Mouse (Mus musculus): ENCODE results near the gene Lhx4.

The Lhx4 gene

GRCm38 (mm10) chr1:155751484-155752255 lies at the start of gene Lhx4:
Lhx4 (minus strand) TSS chr1:155751684.
- in situ Hi-C loops (cut with MboI, MseI): no loop called here

GRCm38 (mm10) chr1:155798000-155798399 lies 46.5 kb upstream of the Lhx4 start:
- in situ Hi-C loops (cut with MboI, MseI): no loop called here

DNA sequence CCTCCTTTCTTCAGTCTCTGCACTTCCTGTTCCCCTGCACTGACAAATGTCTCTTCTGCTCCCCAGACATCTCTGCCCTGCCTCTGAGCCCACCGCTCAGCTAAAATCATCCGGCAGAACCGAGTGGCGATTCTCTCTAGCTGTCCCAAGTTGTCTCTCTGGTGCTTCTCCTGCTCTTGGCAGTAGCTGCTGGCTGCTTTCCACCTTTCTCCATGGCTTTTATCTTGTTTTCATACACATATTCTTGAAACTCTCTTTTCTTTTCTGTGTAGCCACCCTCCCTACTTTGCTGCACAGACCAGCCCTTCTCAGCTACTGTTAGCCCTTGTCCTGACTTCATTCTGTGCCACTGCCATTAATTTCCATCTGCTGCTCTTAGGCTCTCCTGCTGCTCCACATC lies 45.9 kb upstream of the Lhx4 start:
- in situ Hi-C loops (cut with MboI, MseI): no loop called here

DNA sequence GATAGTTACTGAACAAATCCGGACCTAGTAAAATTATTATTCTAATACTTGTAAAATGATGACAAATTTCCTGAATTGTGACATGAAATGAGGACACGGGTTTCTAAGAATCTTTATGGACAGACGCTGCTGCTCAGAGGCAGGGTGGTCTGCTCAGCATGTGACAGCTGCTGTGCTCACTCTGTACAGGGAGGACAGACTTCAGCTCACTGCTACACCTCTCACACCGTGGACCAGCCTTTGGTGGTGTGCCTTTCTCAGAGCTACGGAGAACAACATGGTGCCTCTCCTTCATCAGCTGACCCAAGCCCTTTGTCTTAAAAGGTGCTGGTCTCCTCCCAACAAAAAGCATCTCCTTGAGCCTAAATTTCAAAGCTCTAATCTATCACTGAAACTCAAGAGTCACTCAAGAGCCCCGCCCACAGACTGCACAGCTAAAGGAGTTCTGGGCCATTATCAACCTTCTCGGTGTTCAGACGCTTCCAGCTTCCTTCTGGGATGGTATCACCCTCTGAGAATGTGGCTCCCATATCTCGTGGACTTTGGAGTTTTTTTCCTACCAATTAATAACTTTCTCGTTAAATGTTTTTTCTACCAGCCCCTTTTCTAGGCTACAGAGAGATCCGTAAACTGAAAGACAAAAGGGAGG lies 45.4 kb upstream of the Lhx4 start:
- in situ Hi-C loops (cut with MboI, MseI): no loop called here

GRCm38 (mm10) chr1:155795791-155796233 lies 44.3 kb upstream of the Lhx4 start:
- in situ Hi-C loops (cut with MboI, MseI): no loop called here

GRCm38 (mm10) chr1:155794855-155795254 lies 43.4 kb upstream of the Lhx4 start:
- in situ Hi-C loops (cut with MboI, MseI): no loop called here

- in situ Hi-C loops (cut with MboI, MseI): no loop called here
Observed at GRCm38 (mm10) chr1:155791919-155792318, 40.4 kb upstream of the Lhx4 start.

DNA sequence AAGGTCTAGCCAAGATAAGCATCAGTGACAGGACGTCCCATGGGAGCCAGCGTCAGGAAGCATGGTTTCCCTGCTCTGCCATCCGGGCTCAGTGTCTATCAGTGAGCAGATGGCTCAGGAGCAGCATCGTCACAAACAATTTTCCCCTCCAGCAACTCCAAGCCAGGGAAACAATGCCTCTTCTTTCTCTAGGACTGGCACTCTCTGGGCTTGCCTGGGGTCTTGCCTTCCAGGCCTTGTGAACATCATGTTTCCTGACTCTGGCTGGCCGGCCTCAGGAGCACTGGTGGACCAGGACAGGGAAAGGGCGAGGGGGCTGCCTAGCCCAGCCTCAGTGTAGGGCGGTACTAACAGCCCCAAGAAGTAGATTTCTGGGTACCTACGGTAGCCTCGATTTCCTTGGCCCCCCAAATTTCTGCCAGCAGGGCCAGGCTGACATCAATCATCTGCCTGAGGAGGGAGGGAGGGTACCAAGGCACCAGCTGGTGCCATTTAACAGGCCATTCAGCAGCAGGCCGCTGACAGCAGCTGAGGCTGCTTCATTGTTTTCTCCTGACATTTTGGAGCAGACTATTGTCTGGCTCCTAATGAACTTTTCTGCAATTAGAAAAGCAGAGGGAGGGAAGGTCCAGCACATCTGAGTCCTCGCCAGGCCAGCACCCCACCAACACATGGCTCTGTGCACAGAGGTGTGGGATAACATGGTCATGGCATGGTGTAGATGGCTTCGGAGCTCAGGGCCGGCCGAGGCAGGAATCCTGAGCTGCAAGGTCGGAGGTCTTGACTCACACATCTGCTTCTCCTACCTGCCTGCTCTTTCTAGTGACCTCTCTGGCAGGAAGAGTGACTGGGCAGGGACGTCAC lies 38.9 kb upstream of the Lhx4 start:
- in situ Hi-C loops (cut with MboI, MseI): no loop called here

DNA sequence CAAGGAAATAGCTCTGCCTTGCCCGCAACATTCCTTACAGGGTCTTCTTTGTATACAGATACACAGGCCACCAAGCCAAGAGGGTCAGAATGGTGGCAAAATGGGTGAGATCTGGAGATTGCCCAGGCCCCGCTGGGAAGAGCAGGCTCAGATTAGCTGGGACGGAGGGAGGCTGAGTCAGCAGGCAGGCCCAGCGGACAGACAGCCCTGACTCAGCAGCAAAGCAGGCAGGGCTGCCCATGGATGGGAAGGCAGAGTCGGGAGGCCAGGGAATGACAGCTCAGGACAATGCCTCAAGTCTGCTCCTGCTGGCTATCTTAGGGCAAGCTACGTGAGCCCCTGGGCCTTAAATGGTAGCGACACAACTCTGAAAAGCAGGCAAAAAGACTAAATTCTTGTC lies 34.4 kb upstream of the Lhx4 start:
- in situ Hi-C loops (cut with MboI, MseI): loop anchor here (10.0 kb wide), 1 partner anchor 221 kb away; no protein-coding TSS in a partner anchor

DNA sequence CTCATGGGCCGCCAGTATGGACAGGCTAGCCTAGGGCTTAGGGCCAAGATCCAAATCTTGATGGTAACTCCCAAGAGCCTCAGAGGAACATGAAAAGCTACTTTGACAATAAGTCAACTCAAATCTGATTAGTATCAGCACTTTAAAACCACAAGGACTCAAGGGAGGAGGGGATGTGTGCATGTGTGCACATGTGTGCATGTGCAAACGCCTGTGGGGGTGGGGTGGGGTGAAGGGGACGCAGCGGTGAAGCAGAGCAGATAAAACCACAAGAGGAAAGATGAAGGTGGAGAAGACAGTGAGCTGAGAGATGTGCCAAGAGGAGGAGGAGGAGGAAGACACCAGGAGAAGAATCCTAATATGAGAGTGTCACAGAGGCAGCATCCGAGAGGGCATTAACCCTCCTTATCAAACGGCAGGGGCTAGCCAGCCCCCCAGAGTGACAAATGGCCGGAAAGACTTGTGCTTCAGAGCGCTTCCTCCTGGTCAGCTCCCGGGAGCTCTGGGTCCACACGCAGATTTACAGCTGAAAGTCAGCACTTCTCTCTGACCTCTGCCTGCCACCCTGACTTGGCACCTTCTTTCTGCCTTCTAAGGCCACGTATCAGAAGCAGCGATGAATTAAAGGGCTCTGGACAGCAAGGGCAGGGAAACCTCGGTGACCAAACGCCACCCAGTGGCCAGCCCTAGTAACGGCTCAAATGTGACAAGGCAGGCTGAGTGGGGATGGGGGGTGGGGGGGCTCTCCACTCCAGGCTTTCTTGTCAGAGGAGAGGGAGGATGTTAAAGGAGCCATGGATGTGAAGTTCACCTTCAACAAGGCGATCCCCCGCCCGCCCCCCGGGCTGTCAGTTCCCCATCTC lies 33.1 kb upstream of the Lhx4 start:
- in situ Hi-C loops (cut with MboI, MseI): loop anchor here (10.0 kb wide), 1 partner anchor 220 kb away; no protein-coding TSS in a partner anchor

DNA sequence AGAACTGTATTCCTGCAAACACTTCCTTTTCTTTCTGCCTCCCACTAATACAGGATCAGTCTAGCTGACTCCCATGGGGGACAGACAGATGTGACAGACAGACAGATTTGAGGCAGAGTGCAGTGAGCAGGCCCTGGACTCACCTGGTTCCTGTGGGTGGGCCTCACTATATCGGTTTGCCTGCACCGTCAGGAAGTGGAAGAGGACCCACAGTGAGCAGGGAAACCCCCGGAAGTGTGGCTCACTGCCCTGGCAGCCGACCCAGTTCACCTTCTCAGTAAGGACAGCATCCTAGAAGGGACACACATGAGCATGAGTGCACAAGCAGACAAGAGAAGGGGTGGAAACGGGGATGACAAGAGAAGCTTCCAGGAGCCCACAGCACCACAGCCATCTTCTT lies 30.9 kb upstream of the Lhx4 start:
- in situ Hi-C loops (cut with MboI, MseI): loop anchor here (10.0 kb wide), 1 partner anchor 218 kb away; no protein-coding TSS in a partner anchor

- in situ Hi-C loops (cut with MboI, MseI): no loop called here
Observed at GRCm38 (mm10) chr1:155777641-155778625, 26.4 kb upstream of the Lhx4 start.

DNA sequence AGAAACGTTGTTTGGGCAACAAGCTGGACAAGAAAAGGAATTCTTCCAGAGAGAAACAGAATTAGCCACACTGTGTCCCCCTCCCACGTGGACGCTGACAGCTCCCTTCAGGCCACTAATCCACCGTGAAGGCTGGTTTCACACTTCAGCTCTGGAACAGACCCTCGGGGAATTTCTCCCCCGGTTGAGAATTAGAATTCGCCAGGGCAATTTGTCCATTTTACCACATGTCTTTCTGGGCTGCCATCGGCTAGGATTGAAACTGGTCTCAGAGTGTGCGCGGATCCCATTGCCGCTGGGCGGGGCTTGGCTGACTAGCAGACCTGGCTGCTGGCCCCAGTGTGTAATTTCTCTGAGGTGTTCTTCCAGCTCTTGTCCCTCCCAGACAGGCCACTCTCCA lies 7.7 kb upstream of the Lhx4 start:
- in situ Hi-C loops (cut with MboI, MseI): no loop called here

GRCm38 (mm10) chr1:155758711-155759110 lies 7.2 kb upstream of the Lhx4 start:
- in situ Hi-C loops (cut with MboI, MseI): no loop called here

GRCm38 (mm10) chr1:155757621-155758020 lies 6.1 kb upstream of the Lhx4 start:
- in situ Hi-C loops (cut with MboI, MseI): no loop called here

- in situ Hi-C loops (cut with MboI, MseI): no loop called here
Observed at GRCm38 (mm10) chr1:155753411-155753810, 1.9 kb upstream of the Lhx4 start.

DNA sequence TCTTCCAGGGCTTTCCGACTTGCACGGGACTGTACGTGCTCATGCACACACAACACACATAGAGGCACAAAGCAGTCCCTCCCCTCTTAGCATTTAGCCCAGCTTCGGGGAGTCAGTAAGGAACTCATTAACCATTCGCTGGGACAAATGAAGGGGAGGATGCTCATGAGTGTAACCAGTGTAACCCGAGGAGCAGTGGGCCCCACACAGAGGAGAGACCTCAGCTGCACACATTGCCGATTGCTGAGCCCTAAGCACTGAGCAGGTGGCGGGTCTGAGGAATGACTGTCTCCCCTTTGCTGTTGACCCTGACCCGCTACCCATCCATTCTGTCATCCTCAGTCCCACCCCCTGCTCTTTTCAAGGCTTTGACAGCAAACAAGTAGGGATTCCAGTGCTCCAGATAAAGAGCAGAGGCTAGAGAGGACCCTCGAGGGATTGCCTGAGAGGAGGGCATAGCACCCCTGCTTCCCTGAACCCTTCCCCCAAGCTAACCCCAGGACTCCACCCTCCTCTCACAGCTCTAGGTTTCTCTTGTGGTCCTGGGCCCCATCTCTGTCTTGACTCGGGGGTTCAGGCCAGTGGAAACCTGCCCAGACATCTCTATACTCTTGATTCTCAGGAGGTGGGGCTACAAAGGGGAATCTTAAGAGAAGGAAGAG lies 836 bp downstream of the Lhx4 start:
- in situ Hi-C loops (cut with MboI, MseI): no loop called here

DNA sequence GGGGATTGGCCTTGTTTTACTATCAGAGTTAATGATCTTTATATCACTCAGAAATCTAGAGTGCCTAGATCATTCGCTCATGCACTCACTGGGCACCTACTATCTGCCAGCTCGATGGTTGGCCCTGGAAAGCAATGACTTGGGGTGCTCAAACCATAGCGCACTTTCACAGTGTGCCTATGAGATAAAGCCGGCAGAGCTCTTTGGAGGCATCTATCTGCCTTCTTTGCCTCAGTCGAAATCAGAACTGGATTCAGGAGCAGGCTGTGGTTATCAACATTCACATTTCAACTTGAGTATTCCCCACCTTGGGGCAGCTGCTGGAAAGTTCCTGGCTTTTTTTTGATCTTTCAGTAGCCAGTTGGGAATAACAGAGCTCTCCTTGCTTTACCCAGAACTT lies 3.6 kb downstream of the Lhx4 start:
- in situ Hi-C loops (cut with MboI, MseI): no loop called here

DNA sequence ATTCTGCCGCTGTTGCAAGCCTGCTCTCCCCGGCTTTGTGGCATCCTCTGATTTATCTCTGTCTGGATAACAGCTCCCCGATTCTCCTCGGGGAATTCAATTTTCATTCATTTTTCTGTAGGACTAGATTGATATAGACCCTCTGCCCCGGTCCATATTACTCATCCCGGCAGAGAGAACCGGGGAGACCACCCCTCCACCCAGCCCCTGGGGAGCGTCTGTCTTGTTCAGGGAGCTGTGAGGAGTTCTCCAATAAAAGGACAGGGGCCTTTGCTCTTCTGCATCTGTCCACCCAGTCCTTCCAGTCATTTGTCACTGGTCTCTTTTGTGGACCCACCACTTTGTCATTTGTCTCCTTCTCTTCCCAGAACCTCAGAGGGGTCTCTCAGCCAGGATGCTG lies 4.5 kb downstream of the Lhx4 start:
- in situ Hi-C loops (cut with MboI, MseI): no loop called here
